Mouse (Mus musculus): ENCODE results near the gene Ugt2a1.
"Not testable (repeated sequence)": the region's sequence is repeated elsewhere in the genome, so short reads cannot be mapped to it uniquely, and the experiment has no call there.

DNA sequence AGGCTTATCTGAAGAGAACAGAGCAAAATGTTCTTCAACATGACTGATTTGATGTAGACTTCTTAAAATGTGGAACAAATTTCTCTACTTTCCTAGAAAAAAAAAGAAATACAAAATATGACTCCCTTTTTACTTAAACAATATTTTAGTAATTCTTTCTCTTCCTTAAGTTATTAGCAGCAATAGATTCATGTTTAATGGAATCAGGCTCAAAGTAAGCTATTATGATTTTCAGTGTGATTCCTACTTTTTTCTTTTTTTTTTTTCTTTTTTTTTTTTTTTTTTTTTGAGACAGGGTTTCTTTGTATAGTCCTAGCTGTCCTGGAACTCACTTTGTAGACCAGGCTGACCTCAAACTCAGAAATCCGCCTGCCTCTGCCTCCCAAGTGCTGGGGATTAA, 4.0 kb downstream of the Ugt2a1 start, which contains the start of gene Gm43638:
- not testable (repeated sequence) for TF ChIP-seq CTCF, POLR2A (IDR thresholded peaks at IDR 0.05; ENCODE audit: extremely low read depth, insufficient read depth, low read length)
